Mouse (Mus musculus): ENCODE data around the gene Kif14. TPM values are rescaled to one million over a fixed set of nuclear protein-coding genes. Genes with fewer than 3 reads are reported as not detected.

The Kif14 gene
- polyA plus RNA-seq, 1 experiment = 3.7 TPM

GRCm38 (mm10) chr1:136557436-136557835 is 91.3 kb downstream of the Kif14 start:
- WGBS = 93% methylated on average over 12 of the region's 12 CpGs
- no peak overlapping the region for H3K4me3 ChIP-seq (ENCODE audit: control insufficient read depth, insufficient read depth, low read length)
- no peaks in the 10 kb centered on the region for H3K27me3 ChIP-seq (ENCODE audit: control insufficient read depth, insufficient read depth, low read length)
- H3K27ac ChIP-seq (ENCODE audit: control insufficient read depth, insufficient read depth, low read length) = no peak overlapping the region
- DNase-seq = no peak
- no peaks in the 10 kb centered on the region for H3K4me1 ChIP-seq (replicated peaks; ENCODE audit: control insufficient read depth, insufficient read depth, low read length)
- H3K36me3 ChIP-seq (ENCODE audit: control insufficient read depth, insufficient read depth, low read length) = no peaks in the 10 kb centered on the region
- no peak for TF ChIP-seq POLR2A (IDR thresholded peaks at IDR 0.05; ENCODE audit: control insufficient read depth, extremely low read depth, insufficient read depth, low read length, poor library complexity)
- no peak for TF ChIP-seq CTCF (IDR thresholded peaks at IDR 0.05; ENCODE audit: borderline replicate concordance, control insufficient read depth, extremely low read depth, insufficient read depth, low read length, poor library complexity)

DNA sequence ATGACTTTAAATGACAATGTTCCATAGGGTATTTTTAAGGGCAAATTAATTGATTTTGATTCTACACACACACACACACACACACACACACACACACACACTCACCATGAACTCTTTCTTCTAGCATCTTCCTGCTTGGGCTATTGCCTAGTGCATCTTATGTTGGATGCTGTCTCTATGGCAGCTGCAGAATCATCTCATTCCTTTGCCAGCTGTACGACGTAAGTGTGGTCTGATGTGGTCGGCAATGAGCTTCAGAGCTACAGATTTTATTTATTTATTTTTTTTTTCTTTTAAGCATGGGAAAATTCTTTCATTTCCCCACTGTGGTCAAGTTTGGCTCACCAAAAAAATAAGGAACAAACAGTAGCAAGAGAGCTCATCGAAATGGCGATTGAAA is 92.6 kb downstream of the Kif14 start:
- Histone ChIP-seq H3K27ac (ENCODE audit: control insufficient read depth, insufficient read depth, low read length) (no peak overlapping the region), H3K27me3 (ENCODE audit: control insufficient read depth, insufficient read depth, low read length) (no peaks in the 10 kb centered on the region), H3K36me3 (ENCODE audit: control insufficient read depth, insufficient read depth, low read length) (no peaks in the 10 kb centered on the region), H3K4me1 (replicated peaks; ENCODE audit: control insufficient read depth, insufficient read depth, low read length) (no peaks in the 10 kb centered on the region), H3K4me3 (ENCODE audit: control insufficient read depth, insufficient read depth, low read length) (no peak overlapping the region)
- no peak for DNase-seq
- TF ChIP-seq CTCF (IDR thresholded peaks at IDR 0.05; ENCODE audit: borderline replicate concordance, control insufficient read depth, extremely low read depth, insufficient read depth, low read length, poor library complexity) = no peak
- no peak for TF ChIP-seq POLR2A (IDR thresholded peaks at IDR 0.05; ENCODE audit: control insufficient read depth, extremely low read depth, insufficient read depth, low read length, poor library complexity)
- WGBS = 3% methylated on average over 5 of the region's 5 CpGs

DNA sequence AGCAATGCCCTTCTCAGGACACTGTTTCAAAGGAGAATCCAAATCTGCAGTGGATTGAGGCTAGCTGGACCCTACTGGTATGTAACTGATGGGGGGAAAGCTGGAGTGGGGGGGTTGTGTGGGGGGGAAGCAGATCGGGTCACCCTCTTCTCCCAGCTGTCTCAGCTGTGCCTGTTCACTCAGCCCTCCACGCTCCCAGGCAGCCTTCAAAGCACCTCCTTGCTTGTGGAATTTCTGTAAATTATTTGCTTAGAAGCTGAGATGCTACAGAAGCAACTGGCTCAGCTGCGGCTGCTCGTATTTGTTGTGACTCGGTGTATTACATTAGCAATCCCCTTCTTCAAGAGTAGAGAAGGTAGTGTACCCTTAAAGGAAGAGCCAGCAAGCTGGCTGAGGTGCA is 93.1 kb downstream of the Kif14 start:
- WGBS = 68% methylated on average over 5 of the region's 5 CpGs
- no peak overlapping the region for H3K27ac ChIP-seq (ENCODE audit: control insufficient read depth, insufficient read depth, low read length)

GRCm38 (mm10) chr1:136559774-136560173 is 93.6 kb downstream of the Kif14 start:
- no peak overlapping the region for H3K4me3 ChIP-seq (ENCODE audit: control insufficient read depth, insufficient read depth, low read length)
- no peak for DNase-seq
- H3K27ac ChIP-seq (ENCODE audit: control insufficient read depth, insufficient read depth, low read length) = no peak overlapping the region
- no peaks in the 10 kb centered on the region for H3K36me3 ChIP-seq (ENCODE audit: control insufficient read depth, insufficient read depth, low read length)
- no peaks in the 10 kb centered on the region for H3K4me1 ChIP-seq (replicated peaks; ENCODE audit: control insufficient read depth, insufficient read depth, low read length)
- no peak for TF ChIP-seq CTCF (IDR thresholded peaks at IDR 0.05; ENCODE audit: borderline replicate concordance, control insufficient read depth, extremely low read depth, insufficient read depth, low read length, poor library complexity)
- TF ChIP-seq POLR2A (IDR thresholded peaks at IDR 0.05; ENCODE audit: control insufficient read depth, extremely low read depth, insufficient read depth, low read length, poor library complexity) = no peak
- no peaks in the 10 kb centered on the region for H3K27me3 ChIP-seq (ENCODE audit: control insufficient read depth, insufficient read depth, low read length)
- 89% methylated on average over 9 of the region's 9 CpGs for WGBS

More for the DNA sequence above, 93.1 kb downstream of the Kif14 start:
- H3K27me3 ChIP-seq (ENCODE audit: control insufficient read depth, insufficient read depth, low read length) = no peaks in the 10 kb centered on the region
- no peak overlapping the region for H3K4me3 ChIP-seq (ENCODE audit: control insufficient read depth, insufficient read depth, low read length)
- no peaks in the 10 kb centered on the region for H3K4me1 ChIP-seq (replicated peaks; ENCODE audit: control insufficient read depth, insufficient read depth, low read length)
- no peak for TF ChIP-seq CTCF (IDR thresholded peaks at IDR 0.05; ENCODE audit: borderline replicate concordance, control insufficient read depth, extremely low read depth, insufficient read depth, low read length, poor library complexity)
- no peak for TF ChIP-seq POLR2A (IDR thresholded peaks at IDR 0.05; ENCODE audit: control insufficient read depth, extremely low read depth, insufficient read depth, low read length, poor library complexity)
- no peak for DNase-seq
- H3K36me3 ChIP-seq (ENCODE audit: control insufficient read depth, insufficient read depth, low read length) = no peaks in the 10 kb centered on the region

DNA sequence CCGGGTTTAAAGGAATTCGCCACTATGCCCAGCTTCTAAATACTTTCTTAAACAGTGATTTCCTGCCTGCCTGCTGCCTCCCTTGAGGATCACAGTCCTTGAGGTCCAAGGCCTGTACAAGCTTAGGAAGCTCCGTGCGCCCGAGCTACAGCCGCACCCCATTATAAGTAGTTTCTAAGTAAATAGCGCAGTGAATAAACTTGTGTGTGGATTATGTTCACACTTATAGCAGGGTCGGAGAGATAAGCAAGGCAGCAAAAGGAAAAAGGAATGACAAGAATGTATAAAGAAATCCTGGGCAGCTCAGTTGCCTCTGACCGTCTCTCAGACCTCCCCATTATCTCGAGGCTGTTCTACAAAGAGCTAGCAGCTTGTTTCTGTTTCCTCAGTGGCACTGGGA is 95.7 kb downstream of the Kif14 start:
- no peak overlapping the region for H3K27ac ChIP-seq (ENCODE audit: control insufficient read depth, insufficient read depth, low read length)
- WGBS = 90% methylated on average over 10 of the region's 10 CpGs

DNA sequence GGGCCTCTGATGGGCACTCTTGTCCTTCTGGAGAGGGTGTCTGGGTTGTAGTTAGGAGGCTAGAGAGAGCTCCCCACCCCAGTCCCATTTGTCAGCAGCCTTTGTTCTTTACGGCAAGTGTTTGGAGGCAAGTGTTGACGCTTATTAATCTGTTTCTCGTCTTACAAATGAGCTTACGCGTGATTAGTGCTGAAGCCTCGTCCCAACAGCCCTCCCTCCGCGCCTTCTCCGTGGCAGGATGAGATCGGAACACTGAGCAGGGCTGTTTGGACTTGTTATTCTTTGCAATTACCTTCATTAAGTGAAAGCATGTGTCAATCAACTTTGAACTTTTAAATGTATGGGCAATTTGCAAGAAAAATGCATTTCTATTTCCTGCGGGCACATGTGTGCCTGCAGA is 97.0 kb downstream of the Kif14 start:
- no peak overlapping the region for H3K27ac ChIP-seq (ENCODE audit: control insufficient read depth, insufficient read depth, low read length)
- 90% methylated on average over 11 of the region's 11 CpGs for WGBS
- no peak overlapping the region for H3K4me3 ChIP-seq (ENCODE audit: control insufficient read depth, insufficient read depth, low read length)
- H3K27me3 ChIP-seq (ENCODE audit: control insufficient read depth, insufficient read depth, low read length) = no peaks in the 10 kb centered on the region
- no peaks in the 10 kb centered on the region for H3K4me1 ChIP-seq (replicated peaks; ENCODE audit: control insufficient read depth, insufficient read depth, low read length)
- TF ChIP-seq CTCF (IDR thresholded peaks at IDR 0.05; ENCODE audit: borderline replicate concordance, control insufficient read depth, extremely low read depth, insufficient read depth, low read length, poor library complexity) (no peak), POLR2A (IDR thresholded peaks at IDR 0.05; ENCODE audit: control insufficient read depth, extremely low read depth, insufficient read depth, low read length, poor library complexity) (no peak)
- H3K36me3 ChIP-seq (ENCODE audit: control insufficient read depth, insufficient read depth, low read length) = no peaks in the 10 kb centered on the region
- no peak for DNase-seq

More for the DNA sequence above, 95.7 kb downstream of the Kif14 start:
- no peaks in the 10 kb centered on the region for H3K36me3 ChIP-seq (ENCODE audit: control insufficient read depth, insufficient read depth, low read length)
- no peaks in the 10 kb centered on the region for H3K27me3 ChIP-seq (ENCODE audit: control insufficient read depth, insufficient read depth, low read length)
- TF ChIP-seq POLR2A (IDR thresholded peaks at IDR 0.05; ENCODE audit: control insufficient read depth, extremely low read depth, insufficient read depth, low read length, poor library complexity) (no peak), CTCF (IDR thresholded peaks at IDR 0.05; ENCODE audit: borderline replicate concordance, control insufficient read depth, extremely low read depth, insufficient read depth, low read length, poor library complexity) (no peak)
- no peaks in the 10 kb centered on the region for H3K4me1 ChIP-seq (replicated peaks; ENCODE audit: control insufficient read depth, insufficient read depth, low read length)
- H3K4me3 ChIP-seq (ENCODE audit: control insufficient read depth, insufficient read depth, low read length) = no peak overlapping the region
- DNase-seq = no peak

- no peaks in the 10 kb centered on the region for H3K36me3 ChIP-seq (ENCODE audit: control insufficient read depth, insufficient read depth, low read length)
- 0 out of 2 replicates have a peak, but pooled peaks cover 4% of the 10 kb centered on the region for H3K4me1 ChIP-seq (replicated peaks; ENCODE audit: control insufficient read depth, insufficient read depth, low read length)
- WGBS = 77% methylated on average over 4 of the region's 4 CpGs
- peak; percentile 42 for DNase-seq
- no peak overlapping the region for H3K4me3 ChIP-seq (ENCODE audit: control insufficient read depth, insufficient read depth, low read length)
- H3K27ac ChIP-seq (ENCODE audit: control insufficient read depth, insufficient read depth, low read length) = no peak overlapping the region
- H3K27me3 ChIP-seq (ENCODE audit: control insufficient read depth, insufficient read depth, low read length) = no peaks in the 10 kb centered on the region
- TF ChIP-seq POLR2A (IDR thresholded peaks at IDR 0.05; ENCODE audit: control insufficient read depth, extremely low read depth, insufficient read depth, low read length, poor library complexity) (no peak), CTCF (IDR thresholded peaks at IDR 0.05; ENCODE audit: borderline replicate concordance, control insufficient read depth, extremely low read depth, insufficient read depth, low read length, poor library complexity) (0 out of 2 replicates have a peak, but pooled peaks have one; percentile 42)
Observed at GRCm38 (mm10) chr1:136564963-136565362, 98.8 kb downstream of the Kif14 start.

Data from thymus, adult 2 months (tissue).